Mouse (Mus musculus) CH12.LX (cell line): Measurements from ENCODE around the gene Stk35.

Source experiments
- CHD1 ChIP-seq: IDR thresholded peaks from 2 replicates; pipeline ENCODE4 v1.6.1; 2012; ENCODE audit warnings: low read depth, low read length, improper control_type of control experiment, inconsistent platforms
- CTCF ChIP-seq, 2 experiments: IDR thresholded peaks in 1 of 2; conservative IDR thresholded peaks in 1 of 2; 2 replicates each; pipeline ENCODE4 v1.5.1; 2011 to 2012; ENCODE audit warnings: low read depth in 2 of 2, low read length in 2 of 2, improper control_type of control experiment in 1 of 2, inconsistent platforms in 1 of 2, mild to moderate bottlenecking in 1 of 2, moderate library complexity in 1 of 2
- E2F4 ChIP-seq: IDR thresholded peaks from 2 replicates; pipeline ENCODE4 v1.6.1; 2011; ENCODE audit warnings: low read depth, low read length, improper control_type of control experiment; ENCODE audit not compliant: insufficient replicate concordance
- EP300 ChIP-seq: IDR thresholded peaks from 2 replicates; pipeline ENCODE4 v1.6.1; 2011; ENCODE audit warnings: low read length, improper control_type of control experiment
- MYC ChIP-seq: IDR thresholded peaks from 2 replicates; pipeline ENCODE4 v1.6.1; 2011; ENCODE audit warnings: low read depth, mild to moderate bottlenecking, improper control_type of control experiment, low read length
- SIN3A ChIP-seq: IDR thresholded peaks from 2 replicates; pipeline ENCODE4 v1.6.1; 2012; ENCODE audit warnings: low read length, improper control_type of control experiment, inconsistent platforms
- SMC3 ChIP-seq: IDR thresholded peaks from 2 replicates; pipeline ENCODE4 v1.6.1; 2011; ENCODE audit warnings: low read depth, low read length, improper control_type of control experiment
- TBP ChIP-seq: conservative IDR thresholded peaks from 2 replicates; pipeline ENCODE4 v1.6.1; 2011; ENCODE audit warnings: low read depth, low read length, improper control_type of control experiment
- USF2 ChIP-seq: conservative IDR thresholded peaks from 2 replicates; pipeline ENCODE4 v1.6.1; 2011; ENCODE audit warnings: low read depth, low read length, improper control_type of control experiment
- ZC3H11A ChIP-seq: IDR thresholded peaks from 2 replicates; pipeline ENCODE4 v1.6.1; 2012; ENCODE audit warnings: low read depth, mild to moderate bottlenecking, inconsistent platforms, low read length, improper control_type of control experiment
- ZNF384 ChIP-seq: IDR thresholded peaks from 2 replicates; pipeline ENCODE4 v1.6.1; 2012; ENCODE audit warnings: low read depth, low read length, improper control_type of control experiment, inconsistent platforms

- TF ChIP-seq MYC (no peak), SIN3A (no peak), USF2 (no peak), CHD1 (no peak), TBP (no peak), SMC3 (no peak), CTCF (conservative IDR thresholded peaks at IDR 0.05 in 1 of 2, IDR thresholded peaks at IDR 0.05 in 1 of 2; ENCODE audit: low read depth in 2 of 2, low read length in 2 of 2) (no peak), EP300 (no peak), ZNF384 (no peak), E2F4 (no peak), ZC3H11A (no peak)
These were observed 23.9 kb downstream of the Stk35 start for GRCm38 (mm10) chr2:129824254-129824653.
